Mouse (Mus musculus) MEL (cell line): Measurements from ENCODE around the gene Ctnnbip1. TPM values are rescaled to one million over a fixed set of nuclear protein-coding genes. Genes with fewer than 3 reads are reported as not detected.

ENCODE experiments used
- DNase-seq: peaks from one replicate; pipeline ENCODE4 v3.0.0; 2011; ENCODE audit warnings: low read depth, low spot score
- H3K27ac ChIP-seq: 2 replicates; pipeline ENCODE4 v1.5.1; 2012; ENCODE audit warnings: low read depth, mild to moderate bottlenecking, control low read depth, low read length, moderate library complexity; ENCODE audit not compliant: control insufficient read depth
- H3K27me3 ChIP-seq, 2 experiments: fragments of 150-350 bp in 1 of 2; sonication (generic) in 1 of 2; 2 replicates each; pipeline ENCODE4 v1.6.1; 2012; ENCODE audit warnings: low read length in 2 of 2, mild to moderate bottlenecking in 2 of 2, improper control_type of control experiment in 1 of 2, moderate library complexity in 1 of 2; ENCODE audit not compliant: insufficient read depth in 2 of 2, control insufficient read depth in 1 of 2
- H3K36me3 ChIP-seq, 2 experiments: 2 replicates each; pipeline ENCODE4 v1.6.1; 2012 to 2014; ENCODE audit warnings: low read length in 2 of 2, improper control_type of control experiment in 1 of 2, inconsistent platforms in 1 of 2, mild to moderate bottlenecking in 1 of 2; ENCODE audit not compliant: insufficient read depth in 2 of 2, control insufficient read depth in 1 of 2
- H3K4me1 ChIP-seq, 2 experiments: fragments of 150-350 bp in 1 of 2; sonication (generic) in 1 of 2; 2 replicates each; pipeline ENCODE4 v1.6.1; 2012; ENCODE audit warnings: low read length in 2 of 2, improper control_type of control experiment in 1 of 2, mild to moderate bottlenecking in 1 of 2; ENCODE audit not compliant: insufficient read depth in 2 of 2, control insufficient read depth in 1 of 2
- H3K4me3 ChIP-seq, 2 experiments: fragments of 150-350 bp in 1 of 2; sonication (generic) in 1 of 2; 2 replicates each; pipeline ENCODE4 v1.5.1; 2012; ENCODE audit warnings: low read depth in 2 of 2, low read length in 2 of 2, mild to moderate bottlenecking in 2 of 2, moderate library complexity in 2 of 2, control low read depth in 1 of 2, improper control_type of control experiment in 1 of 2; ENCODE audit not compliant: control insufficient read depth in 1 of 2, insufficient read depth in 1 of 2
- H3K79me2 ChIP-seq: 2 replicates; pipeline ENCODE4 v1.6.1; 2012; ENCODE audit warnings: mild to moderate bottlenecking, low read length, moderate library complexity; ENCODE audit not compliant: control insufficient read depth, poor library complexity, insufficient read depth
- H3K9ac ChIP-seq: 2 replicates; pipeline ENCODE4 v1.6.1; 2012; ENCODE audit warnings: low read depth, mild to moderate bottlenecking, control low read depth, low read length, moderate library complexity; ENCODE audit not compliant: control insufficient read depth, poor library complexity, severe bottlenecking
- H3K9me3 ChIP-seq: fragments of 150-350 bp; sonication (generic); replicated peaks from 2 replicates; pipeline ENCODE4 v1.6.1; 2012; ENCODE audit warnings: mild to moderate bottlenecking, low read length, improper control_type of control experiment, moderate library complexity; ENCODE audit not compliant: insufficient read depth
- BHLHE40 ChIP-seq: IDR thresholded peaks from 2 replicates; pipeline ENCODE4 v1.6.1; 2012; ENCODE audit warnings: low read depth, mild to moderate bottlenecking, inconsistent platforms, low read length, improper control_type of control experiment, borderline replicate concordance
- CHD1 ChIP-seq: IDR thresholded peaks from 2 replicates; pipeline ENCODE4 v1.6.1; 2012; ENCODE audit warnings: low read depth, mild to moderate bottlenecking, inconsistent platforms, low read length, improper control_type of control experiment
- CHD2 ChIP-seq: IDR thresholded peaks from 2 replicates; pipeline ENCODE4 v1.6.1; 2011; ENCODE audit warnings: low read length, improper control_type of control experiment
- ELF1 ChIP-seq: IDR thresholded peaks from 2 replicates; pipeline ENCODE4 v1.6.1; 2014; ENCODE audit warnings: low read depth, mild to moderate bottlenecking, inconsistent platforms, low read length, improper control_type of control experiment, moderate library complexity
- EP300 ChIP-seq, 2 experiments: IDR thresholded peaks; 2 replicates each; pipeline ENCODE4 v1.6.1; 2011; ENCODE audit warnings: improper control_type of control experiment in 2 of 2, low read length in 2 of 2, low read depth in 1 of 2, mild to moderate bottlenecking in 1 of 2
- ETS1 ChIP-seq: IDR thresholded peaks from 2 replicates; pipeline ENCODE4 v1.6.1; 2012; ENCODE audit warnings: low read depth, mild to moderate bottlenecking, inconsistent platforms, low read length, improper control_type of control experiment, moderate library complexity
- GABPA ChIP-seq: IDR thresholded peaks from 2 replicates; pipeline ENCODE4 v1.6.1; 2012; ENCODE audit warnings: low read depth, mild to moderate bottlenecking, inconsistent platforms, low read length, improper control_type of control experiment, moderate library complexity
- MAFK ChIP-seq: IDR thresholded peaks from 2 replicates; pipeline ENCODE4 v1.6.1; 2011; ENCODE audit warnings: low read depth, mild to moderate bottlenecking, low read length, improper control_type of control experiment, borderline replicate concordance
- MAX ChIP-seq: IDR thresholded peaks from 2 replicates; pipeline ENCODE4 v1.6.1; 2011; ENCODE audit warnings: low read length, improper control_type of control experiment
- MYC ChIP-seq: IDR thresholded peaks from 2 replicates; pipeline ENCODE4 v1.6.1; 2011; ENCODE audit warnings: low read depth, mild to moderate bottlenecking, low read length, improper control_type of control experiment, moderate library complexity
- NRF1 ChIP-seq: IDR thresholded peaks from 2 replicates; pipeline ENCODE4 v1.6.1; 2014; ENCODE audit warnings: low read depth, mild to moderate bottlenecking, inconsistent platforms, low read length, improper control_type of control experiment, moderate library complexity; ENCODE audit not compliant: poor library complexity, insufficient read depth, severe bottlenecking
- RAD21 ChIP-seq: IDR thresholded peaks from 2 replicates; pipeline ENCODE4 v1.6.1; 2011; ENCODE audit warnings: mild to moderate bottlenecking, low read depth, low read length, improper control_type of control experiment
- SIN3A ChIP-seq: IDR thresholded peaks from 2 replicates; pipeline ENCODE4 v1.6.1; 2012; ENCODE audit warnings: low read length, improper control_type of control experiment, inconsistent platforms
- SMC3 ChIP-seq: IDR thresholded peaks from 2 replicates; pipeline ENCODE4 v1.6.1; 2011; ENCODE audit warnings: low read depth, low read length, improper control_type of control experiment
- TCF12 ChIP-seq: IDR thresholded peaks from 2 replicates; pipeline ENCODE4 v1.6.1; 2014; ENCODE audit warnings: low read depth, mild to moderate bottlenecking, inconsistent platforms, low read length, improper control_type of control experiment, moderate library complexity
- UBTF ChIP-seq: IDR thresholded peaks from 2 replicates; pipeline ENCODE4 v1.6.1; 2012; ENCODE audit warnings: low read depth, mild to moderate bottlenecking, inconsistent platforms, low read length, improper control_type of control experiment, moderate library complexity, borderline replicate concordance; ENCODE audit not compliant: insufficient read depth
- USF2 ChIP-seq, 2 experiments: IDR thresholded peaks; 2 replicates each; pipeline ENCODE4 v1.6.1; 2011 to 2012; ENCODE audit warnings: improper control_type of control experiment in 2 of 2, low read length in 2 of 2, borderline replicate concordance in 1 of 2, inconsistent platforms in 1 of 2, low read depth in 1 of 2, mild to moderate bottlenecking in 1 of 2; ENCODE audit not compliant: insufficient read depth in 1 of 2
- ZMIZ1 ChIP-seq: IDR thresholded peaks from 2 replicates; pipeline ENCODE4 v1.6.1; 2012; ENCODE audit warnings: low read depth, mild to moderate bottlenecking, inconsistent platforms, low read length, improper control_type of control experiment, moderate library complexity
- polyA plus RNA-seq, 2 experiments: library from polyadenylated mRNA; stranded (reverse) in 1 of 2; unstranded in 1 of 2; fragments of >175 nt in 1 of 2; fragments of >200 nt in 1 of 2; gene quantifications; 2 replicates each; pipeline versions ENCODE4 v1.2.1 to v1.2.4; 2012; ENCODE audit warnings: low replicate concordance in 2 of 2, low read depth in 1 of 2; ENCODE audit not compliant: insufficient read length in 2 of 2, insufficient read depth in 1 of 2, missing spikeins in 1 of 2
- total RNA-seq: library from RNA; depleted of rRNA; stranded (reverse); fragments of 300-350 nt; gene quantifications from 2 replicates; pipeline ENCODE4 v1.2.3, GENCODE M21; 2012

The Ctnnbip1 gene
- total and polyA plus RNA-seq, 3 experiments: 12.7 to 20.2 TPM; not detected in 1

- DNase-seq: no peak
- H3K4me3 ChIP-seq: no peak overlapping the region
- H3K4me1 ChIP-seq: peaks cover 0 to 11% of the 10 kb centered on the region in 2 experiments; a peak in 2 of 4 replicates
- peaks cover 0 to 1% of the 10 kb centered on the region in 2 experiments; a peak in 1 of 4 replicates for H3K27me3 ChIP-seq
- TF ChIP-seq EP300 (IDR thresholded peaks at IDR 0.05; ENCODE audit: low read depth in 1 of 2, low read length in 2 of 2) (no peak), TCF12 (no peak), CHD2 (no peak), MAFK (no peak), UBTF (no peak), NRF1 (no peak), GABPA (no peak), BHLHE40 (no peak), MYC (no peak), USF2 (IDR thresholded peaks at IDR 0.05; ENCODE audit: borderline replicate concordance in 1 of 2, insufficient read depth in 1 of 2, low read depth in 1 of 2, low read length in 2 of 2) (no peak), SIN3A (no peak), MAX (no peak), ELF1 (no peak), ETS1 (no peak), CHD1 (no peak), SMC3 (no peak), ZMIZ1 (no peak), RAD21 (no peak)
- TF ChIP-seq, all 39 proteins: peak for 0
- no peaks in the 10 kb centered on the region for H3K36me3 ChIP-seq
- H3K79me2 ChIP-seq: no peaks in the 10 kb centered on the region
- no peak overlapping the region for H3K27ac ChIP-seq
- no peak overlapping the region for H3K9ac ChIP-seq
- H3K9me3 ChIP-seq: no peaks in the 10 kb centered on the region
Measured at GRCm38 (mm10) chr4:149609256-149610025, 91.4 kb downstream of the Ctnnbip1 start.
